Mouse (Mus musculus) layer of hippocampus, adult 18-20 months (tissue): ENCODE data around the gene Hist1h2ad. TPM values are rescaled to one million over a fixed set of nuclear protein-coding genes. Genes with fewer than 3 reads are reported as not detected.
"Not testable (repeated sequence)": the region's sequence is repeated elsewhere in the genome, so short reads cannot be mapped to it uniquely, and the experiment has no call there.

ENCODE experiments used
- DNase-seq, 2 experiments: peaks; one replicate each; pipeline ENCODE4 v3.0.0; 2022; ENCODE audit warnings: low spot score in 2 of 2
- total RNA-seq, 2 experiments: library from RNA; stranded (reverse); gene quantifications; 2 replicates each; pipeline ENCODE4 v1.2.3; 2021

Gene Hist1h2ad
- total RNA-seq, 2 experiments from 2014 or later: 3.8 to 7.1 TPM

GRCm38 (mm10) chr13:23562699-23563462 lies 11.3 kb upstream of the Hist1h2ad start:
- peak in 1 of 2 experiments; percentile 66 for DNase-seq

GRCm38 (mm10) chr13:23564482-23564881 lies 9.7 kb upstream of the Hist1h2ad start:
- DNase-seq: no peak

GRCm38 (mm10) chr13:23570261-23571021 lies 3.7 kb upstream of the Hist1h2ad start:
- not testable (repeated sequence) for DNase-seq

- peak; percentile 78 to 88 for DNase-seq
Measured at GRCm38 (mm10) chr13:23571022-23571503, 3.1 kb upstream of the Hist1h2ad start, which contains the start of the genes Hist1h2ae and Hist1h2bg. Gene Hist1h2ae (minus strand): TSS chr13:23571220. Gene Hist1h2bg (plus strand): TSS chr13:23571396.

GRCm38 (mm10) chr13:23571504-23572217 lies 2.5 kb upstream of the Hist1h2ad start:
- DNase-seq: not testable (repeated sequence)

- DNase-seq: no peak
Measured at GRCm38 (mm10) chr13:23572218-23573033, 1.8 kb upstream of the Hist1h2ad start.

- not testable (repeated sequence) for DNase-seq
Measured at GRCm38 (mm10) chr13:23573034-23573897, 915 bp upstream of the Hist1h2ad start.

- DNase-seq: not testable (repeated sequence)
Measured at GRCm38 (mm10) chr13:23574546-23575170, 477 bp downstream of the Hist1h2ad start.

GRCm38 (mm10) chr13:23575271-23575851 lies 1.2 kb downstream of the Hist1h2ad start, which contains the start of gene Hist1h3d:
Gene Hist1h3d (plus strand): TSS chr13:23575763.
- DNase-seq: peak; percentile 64 to 87

- DNase-seq: not testable (repeated sequence)
Measured at GRCm38 (mm10) chr13:23575864-23576313, 1.7 kb downstream of the Hist1h2ad start.

- no peak for DNase-seq
Measured at GRCm38 (mm10) chr13:23576351-23576881, 2.2 kb downstream of the Hist1h2ad start.

- no peak for DNase-seq
Measured at GRCm38 (mm10) chr13:23576906-23577639, 2.9 kb downstream of the Hist1h2ad start.

GRCm38 (mm10) chr13:23577835-23578234 lies 3.7 kb downstream of the Hist1h2ad start:
- no peak for DNase-seq

GRCm38 (mm10) chr13:23581408-23582218 lies 7.4 kb downstream of the Hist1h2ad start, which contains the start of gene Hist1h4d:
Gene Hist1h4d (plus strand): TSS chr13:23581598.
- DNase-seq: peak; percentile 98 to 99

GRCm38 (mm10) chr13:23582219-23583056 lies 8.3 kb downstream of the Hist1h2ad start:
- no peak for DNase-seq
